Mouse (Mus musculus) embryo, embryonic 10.5 days (tissue): ENCODE data around the gene Samt1.
"Not testable (repeated sequence)": the region's sequence is repeated elsewhere in the genome, so short reads cannot be mapped to it uniquely, and the experiment has no call there.

Source experiments
- DNase-seq: peaks from one replicate; pipeline ENCODE4 v3.0.0-alpha.2; 2015; ENCODE audit warnings: low spot score

Gene Samt1

GRCm38 (mm10) chrX:154012540-154012939 lies at the start of gene Samt1:
Gene Samt1, minus strand, starts transcription at chrX:154012640.
- not testable (repeated sequence) for DNase-seq

- not testable (repeated sequence) for DNase-seq
These were observed 42.5 kb upstream of the Samt1 start, which contains the start of gene Gm10057 for GRCm38 (mm10) chrX:154054939-154055338. Gene Gm10057, minus strand, starts transcription at chrX:154055039.

GRCm38 (mm10) chrX:154033727-154034126 lies 21.3 kb upstream of the Samt1 start, which contains the start of gene 4921511M17Rik:
Gene 4921511M17Rik, minus strand, starts transcription at chrX:154033827.
- DNase-seq, result not testable (repeated sequence)

DNA sequence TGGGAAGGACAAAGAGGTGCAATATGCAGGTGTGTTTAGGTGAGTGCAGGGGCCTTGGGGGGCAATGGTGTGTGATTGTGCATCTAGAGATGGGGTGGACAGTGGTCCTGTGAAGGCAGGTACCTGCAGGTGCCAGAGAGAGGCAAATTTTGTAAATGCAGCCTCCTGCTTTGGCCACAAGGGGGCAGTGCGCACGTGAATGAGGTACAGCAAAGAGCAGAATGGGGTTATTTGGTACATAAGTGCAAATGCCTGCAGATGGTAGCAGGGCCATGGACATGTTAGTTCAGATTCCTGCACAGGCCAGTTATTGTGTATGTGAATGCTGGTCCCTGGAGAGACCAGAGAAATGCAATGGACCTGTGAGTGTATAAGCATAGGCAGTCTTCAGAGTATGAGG lies 35.5 kb downstream of the Samt1 start:
- DNase-seq, result not testable (repeated sequence)

GRCm38 (mm10) chrX:153976467-153976866 lies 36.0 kb downstream of the Samt1 start:
- DNase-seq, result not testable (repeated sequence)

- peak; percentile 1 for DNase-seq
These were observed 38.0 kb downstream of the Samt1 start for GRCm38 (mm10) chrX:153974450-153974849.

- not testable (repeated sequence) for DNase-seq
These were observed 59.6 kb downstream of the Samt1 start for GRCm38 (mm10) chrX:153952866-153953265.
